Mouse (Mus musculus) B cell, adult 67 days (primary cell): Measurements from ENCODE around the gene Hnf1b. TPM values are rescaled to one million over a fixed set of nuclear protein-coding genes. Genes with fewer than 3 reads are reported as not detected.

Source experiments
- total RNA-seq, 2 experiments: library from RNA; stranded (reverse); gene quantifications; 4 replicates each; pipeline ENCODE4 v1.2.4; 2023

The Hnf1b gene
- total RNA-seq = under 1 TPM; 0.58 to 0.59 TPM

GRCm38 (mm10) chr11:83849529-83850335, at the start of gene Hnf1b:
Gene Hnf1b (plus strand): TSS chr11:83850063.

GRCm38 (mm10) chr11:83941950-83942840, 92.3 kb downstream of the Hnf1b start, which contains the start of gene Ddx52:
Gene Ddx52 (plus strand): TSS chr11:83942062.

Other genes with a start within 250 kb of the Hnf1b start
- not detected for gene Rpl9-ps1, start 204.4 kb upstream of the Hnf1b start, total RNA-seq
- gene Ccl3, start 200.7 kb upstream of the Hnf1b start, total RNA-seq = 10 to 100 TPM; 13.4 to 21.2 TPM
- gene Ccl4, start 187.5 kb upstream of the Hnf1b start, total RNA-seq = 1 to 10 TPM; 4.5 to 8.1 TPM
- gene Wfdc17, start 146.1 kb upstream of the Hnf1b start, total RNA-seq = 10 to 100 TPM in 1 of 2 experiments, 1 to 10 TPM in 1; 5.8 to 12.5 TPM
- not detected for gene Wfdc18, start 141.0 kb upstream of the Hnf1b start, total RNA-seq
- 1 to 10 TPM; 4.7 to 5.5 TPM for gene Wfdc21, start 103.1 kb upstream of the Hnf1b start, total RNA-seq
- 10 to 100 TPM; 54.8 to 63.9 TPM for gene Heatr6, start 96.4 kb upstream of the Hnf1b start, total RNA-seq
- 10 to 100 TPM; 36.6 to 41.0 TPM for gene Ddx52, start 92.0 kb downstream of the Hnf1b start, total RNA-seq
- 10 to 100 TPM; 82.0 to 87.6 TPM for gene Synrg, start 114.4 kb downstream of the Hnf1b start, total RNA-seq
- gene Dusp14, start 219.2 kb downstream of the Hnf1b start, total RNA-seq = under 1 TPM in 1 of 2 experiments, not detected in 1; 0.53 TPM